Mouse (Mus musculus): ENCODE data around the gene Ddx39b. TPM values are rescaled to one million over a fixed set of nuclear protein-coding genes. Genes with fewer than 3 reads are reported as not detected.
"Not testable (repeated sequence)": the region's sequence is repeated elsewhere in the genome, so short reads cannot be mapped to it uniquely, and the experiment has no call there.

The Ddx39b gene
- polyA plus RNA-seq, 1 experiment from 2014 or later = 260 TPM

DNA sequence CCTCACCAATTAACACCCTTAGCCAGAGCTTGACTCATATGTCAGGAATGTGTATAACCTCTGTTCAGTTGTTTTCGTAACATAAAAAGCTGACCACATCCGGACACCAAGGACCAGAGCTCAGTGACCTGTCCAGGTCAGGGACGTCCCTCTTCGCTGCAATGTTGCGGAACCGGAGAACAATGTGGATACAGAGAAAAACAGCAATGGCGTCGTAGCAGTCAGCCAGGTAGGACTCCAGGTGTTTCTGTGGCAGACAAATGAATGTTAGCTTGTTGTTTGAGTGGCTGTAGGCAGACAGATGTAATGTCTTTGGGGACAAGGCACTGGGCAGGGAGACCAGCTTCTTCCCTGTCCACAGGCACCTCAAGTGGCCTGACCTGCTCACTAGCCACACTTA lies 36.5 kb downstream of the Ddx39b start:
- Histone ChIP-seq H3K4me2 (ENCODE audit: low read depth, low read length) (no peak overlapping the region), H3K36me3 (ENCODE audit: control insufficient read depth, insufficient read depth) (no peaks in the 10 kb centered on the region), H3K4me1 (ENCODE audit: control insufficient read depth, insufficient read depth, low read length) (no peaks in the 10 kb centered on the region), H3K9ac (ENCODE audit: low read length) (no peak overlapping the region), H3K9me3 (replicated peaks; ENCODE audit: control insufficient read depth, low read length) (peaks cover 2% of the 10 kb centered on the region; the same call in 1 of the 2 replicates), H3K27ac (ENCODE audit: low read length) (no peak overlapping the region), H3K4me3 (ENCODE audit: low read length) (no peak overlapping the region), H3K27me3 (ENCODE audit: control insufficient read depth, insufficient read depth, low read length) (peaks cover 18% of the 10 kb centered on the region)
- ATAC-seq (replicated peaks; ENCODE audit: extremely low read depth, insufficient read depth, low FRiP score) = no peak
- 76% methylated on average over 8 of the region's 8 CpGs for WGBS

- no peaks in the 10 kb centered on the region for H3K9me3 ChIP-seq (replicated peaks; ENCODE audit: control insufficient read depth, low read length)
- no peaks in the 10 kb centered on the region for H3K4me1 ChIP-seq (ENCODE audit: control insufficient read depth, insufficient read depth, low read length)
- no peak overlapping the region for H3K9ac ChIP-seq (ENCODE audit: low read length)
- no peak overlapping the region for H3K4me2 ChIP-seq (ENCODE audit: low read depth, low read length)
- no peak overlapping the region for H3K4me3 ChIP-seq (ENCODE audit: low read length)
- ATAC-seq (replicated peaks; ENCODE audit: extremely low read depth, insufficient read depth, low FRiP score) = no peak
- peaks cover 21% of the 10 kb centered on the region for H3K27me3 ChIP-seq (ENCODE audit: control insufficient read depth, insufficient read depth, low read length)
- no peak overlapping the region for H3K27ac ChIP-seq (ENCODE audit: low read length)
- H3K36me3 ChIP-seq (ENCODE audit: control insufficient read depth, insufficient read depth) = no peaks in the 10 kb centered on the region
- WGBS = 81% methylated on average over 13 of the region's 13 CpGs
These were observed 37.6 kb downstream of the Ddx39b start for GRCm38 (mm10) chr17:35278957-35279688.

DNA sequence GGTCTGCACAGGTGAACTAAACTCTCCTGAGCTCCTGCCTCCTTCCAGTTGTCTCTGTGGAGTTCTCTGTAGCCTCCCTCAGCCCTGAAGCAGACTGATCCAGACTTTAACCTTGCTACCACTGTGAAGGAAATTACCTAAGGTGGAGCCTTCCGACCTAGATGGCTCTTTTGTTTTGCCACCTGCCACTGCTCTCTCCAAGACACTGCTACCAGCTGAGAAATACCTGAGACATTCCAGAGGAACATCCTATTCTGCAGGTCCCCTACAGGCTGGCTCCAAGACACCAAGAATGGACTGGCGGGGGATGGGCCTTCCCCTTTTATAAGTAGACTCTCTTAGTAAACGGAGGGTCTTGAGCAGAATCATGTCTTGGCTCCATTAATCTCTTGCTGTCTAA lies 38.7 kb downstream of the Ddx39b start:
- H3K27me3 ChIP-seq (ENCODE audit: control insufficient read depth, insufficient read depth, low read length) = peaks cover 22% of the 10 kb centered on the region
- no peaks in the 10 kb centered on the region for H3K9me3 ChIP-seq (replicated peaks; ENCODE audit: control insufficient read depth, low read length)
- WGBS = 72% methylated on average over 3 of the region's 3 CpGs
- no peaks in the 10 kb centered on the region for H3K4me1 ChIP-seq (ENCODE audit: control insufficient read depth, insufficient read depth, low read length)
- H3K36me3 ChIP-seq (ENCODE audit: control insufficient read depth, insufficient read depth) = no peaks in the 10 kb centered on the region
- no peak overlapping the region for H3K9ac ChIP-seq (ENCODE audit: low read length)
- H3K4me3 ChIP-seq (ENCODE audit: low read length) = no peak overlapping the region
- no peak overlapping the region for H3K4me2 ChIP-seq (ENCODE audit: low read depth, low read length)
- H3K27ac ChIP-seq (ENCODE audit: low read length) = no peak overlapping the region
- ATAC-seq (replicated peaks; ENCODE audit: extremely low read depth, insufficient read depth, low FRiP score) = no peak

- Histone ChIP-seq H3K4me1 (ENCODE audit: control insufficient read depth, insufficient read depth, low read length) (no peaks in the 10 kb centered on the region), H3K9ac (ENCODE audit: low read length) (no peak overlapping the region), H3K9me3 (replicated peaks; ENCODE audit: control insufficient read depth, low read length) (no peaks in the 10 kb centered on the region), H3K36me3 (ENCODE audit: control insufficient read depth, insufficient read depth) (no peaks in the 10 kb centered on the region), H3K27me3 (ENCODE audit: control insufficient read depth, insufficient read depth, low read length) (peaks cover 6% of the 10 kb centered on the region; the same call in 1 of the 2 replicates), H3K4me2 (ENCODE audit: low read depth, low read length) (no peak overlapping the region), H3K4me3 (ENCODE audit: low read length) (no peak overlapping the region), H3K27ac (ENCODE audit: low read length) (no peak overlapping the region)
- ATAC-seq (replicated peaks; ENCODE audit: extremely low read depth, insufficient read depth, low FRiP score) = no peak
These were observed 43.9 kb downstream of the Ddx39b start for GRCm38 (mm10) chr17:35285431-35285830.

GRCm38 (mm10) chr17:35295796-35296195 lies 54.2 kb downstream of the Ddx39b start:
- H3K4me3 ChIP-seq (ENCODE audit: low read length); ATAC-seq (replicated peaks; ENCODE audit: extremely low read depth, insufficient read depth, low FRiP score); H3K4me1 ChIP-seq (ENCODE audit: control insufficient read depth, insufficient read depth, low read length); H3K27ac ChIP-seq (ENCODE audit: low read length); H3K9me3 ChIP-seq (replicated peaks; ENCODE audit: control insufficient read depth, low read length); H3K27me3 ChIP-seq (ENCODE audit: control insufficient read depth, insufficient read depth, low read length); H3K4me2 ChIP-seq (ENCODE audit: low read depth, low read length); H3K36me3 ChIP-seq (ENCODE audit: control insufficient read depth, insufficient read depth); H3K9ac ChIP-seq (ENCODE audit: low read length): not testable (repeated sequence)
- 4% methylated on average over 5 of the region's 5 CpGs for WGBS

- not testable (repeated sequence) for H3K27ac ChIP-seq (ENCODE audit: low read length); H3K36me3 ChIP-seq (ENCODE audit: control insufficient read depth, insufficient read depth); H3K9me3 ChIP-seq (replicated peaks; ENCODE audit: control insufficient read depth, low read length); ATAC-seq (replicated peaks; ENCODE audit: extremely low read depth, insufficient read depth, low FRiP score); H3K4me2 ChIP-seq (ENCODE audit: low read depth, low read length); H3K9ac ChIP-seq (ENCODE audit: low read length); H3K4me1 ChIP-seq (ENCODE audit: control insufficient read depth, insufficient read depth, low read length); H3K27me3 ChIP-seq (ENCODE audit: control insufficient read depth, insufficient read depth, low read length); H3K4me3 ChIP-seq (ENCODE audit: low read length)
- WGBS = 86% methylated on average over 7 of the region's 7 CpGs
These were observed 58.9 kb downstream of the Ddx39b start for GRCm38 (mm10) chr17:35300261-35300945.

- no peaks in the 10 kb centered on the region for H3K36me3 ChIP-seq (ENCODE audit: control insufficient read depth, insufficient read depth)
- WGBS = 22% methylated on average over 13 of the region's 13 CpGs
- peaks cover 10% of the 10 kb centered on the region for H3K9me3 ChIP-seq (replicated peaks; ENCODE audit: control insufficient read depth, low read length)
- H3K4me1 ChIP-seq (ENCODE audit: control insufficient read depth, insufficient read depth, low read length) = no peaks in the 10 kb centered on the region
- no peak for ATAC-seq (replicated peaks; ENCODE audit: extremely low read depth, insufficient read depth, low FRiP score)
- H3K4me3 ChIP-seq (ENCODE audit: low read length) = no peak overlapping the region
- no peaks in the 10 kb centered on the region for H3K27me3 ChIP-seq (ENCODE audit: control insufficient read depth, insufficient read depth, low read length)
- 0 out of 2 replicates have a peak overlapping the region, but pooled peaks have one; percentile 26 for H3K4me2 ChIP-seq (ENCODE audit: low read depth, low read length)
- H3K9ac ChIP-seq (ENCODE audit: low read length) = no peak overlapping the region
- no peak overlapping the region for H3K27ac ChIP-seq (ENCODE audit: low read length)
These were observed 60.2 kb downstream of the Ddx39b start for GRCm38 (mm10) chr17:35301645-35302258.

- H3K4me3 ChIP-seq (ENCODE audit: low read length) = no peak overlapping the region
- H3K27me3 ChIP-seq (ENCODE audit: control insufficient read depth, insufficient read depth, low read length) = peaks cover 5% of the 10 kb centered on the region; the same call in 1 of the 2 replicates
- H3K4me1 ChIP-seq (ENCODE audit: control insufficient read depth, insufficient read depth, low read length) = no peaks in the 10 kb centered on the region
- no peak overlapping the region for H3K9ac ChIP-seq (ENCODE audit: low read length)
- no peak for ATAC-seq (replicated peaks; ENCODE audit: extremely low read depth, insufficient read depth, low FRiP score)
- no peak overlapping the region for H3K27ac ChIP-seq (ENCODE audit: low read length)
- H3K36me3 ChIP-seq (ENCODE audit: control insufficient read depth, insufficient read depth) = no peaks in the 10 kb centered on the region
- peaks cover 10% of the 10 kb centered on the region for H3K9me3 ChIP-seq (replicated peaks; ENCODE audit: control insufficient read depth, low read length)
- WGBS = 59% methylated on average over 2 of the region's 2 CpGs
- H3K4me2 ChIP-seq (ENCODE audit: low read depth, low read length) = no peak overlapping the region
These were observed 61.7 kb downstream of the Ddx39b start for GRCm38 (mm10) chr17:35303271-35303670.

All from heart, embryonic 16.5 days (tissue).